Mouse (Mus musculus) MEL (cell line): ENCODE measurements around the gene Hba-a1. TPM values are rescaled to one million over a fixed set of nuclear protein-coding genes. Genes with fewer than 3 reads are reported as not detected.

Experiments used
- DNase-seq: peaks from one replicate; pipeline ENCODE4 v3.0.0; 2011; ENCODE audit warnings: low read depth, low spot score
- H3K27ac ChIP-seq: 2 replicates; pipeline ENCODE4 v1.5.1; 2012; ENCODE audit warnings: low read depth, mild to moderate bottlenecking, control low read depth, low read length, moderate library complexity; ENCODE audit not compliant: control insufficient read depth
- H3K27me3 ChIP-seq, 2 experiments: fragments of 150-350 bp in 1 of 2; sonication (generic) in 1 of 2; 2 replicates each; pipeline ENCODE4 v1.6.1; 2012; ENCODE audit warnings: low read length in 2 of 2, mild to moderate bottlenecking in 2 of 2, improper control_type of control experiment in 1 of 2, moderate library complexity in 1 of 2; ENCODE audit not compliant: insufficient read depth in 2 of 2, control insufficient read depth in 1 of 2
- H3K36me3 ChIP-seq, 2 experiments: 2 replicates each; pipeline ENCODE4 v1.6.1; 2012 to 2014; ENCODE audit warnings: low read length in 2 of 2, improper control_type of control experiment in 1 of 2, inconsistent platforms in 1 of 2, mild to moderate bottlenecking in 1 of 2; ENCODE audit not compliant: insufficient read depth in 2 of 2, control insufficient read depth in 1 of 2
- H3K4me1 ChIP-seq, 2 experiments: fragments of 150-350 bp in 1 of 2; sonication (generic) in 1 of 2; 2 replicates each; pipeline ENCODE4 v1.6.1; 2012; ENCODE audit warnings: low read length in 2 of 2, improper control_type of control experiment in 1 of 2, mild to moderate bottlenecking in 1 of 2; ENCODE audit not compliant: insufficient read depth in 2 of 2, control insufficient read depth in 1 of 2
- H3K4me3 ChIP-seq, 2 experiments: fragments of 150-350 bp in 1 of 2; sonication (generic) in 1 of 2; 2 replicates each; pipeline ENCODE4 v1.5.1; 2012; ENCODE audit warnings: low read depth in 2 of 2, low read length in 2 of 2, mild to moderate bottlenecking in 2 of 2, moderate library complexity in 2 of 2, control low read depth in 1 of 2, improper control_type of control experiment in 1 of 2; ENCODE audit not compliant: control insufficient read depth in 1 of 2, insufficient read depth in 1 of 2
- H3K79me2 ChIP-seq: 2 replicates; pipeline ENCODE4 v1.6.1; 2012; ENCODE audit warnings: mild to moderate bottlenecking, low read length, moderate library complexity; ENCODE audit not compliant: control insufficient read depth, poor library complexity, insufficient read depth
- H3K9ac ChIP-seq: 2 replicates; pipeline ENCODE4 v1.6.1; 2012; ENCODE audit warnings: low read depth, mild to moderate bottlenecking, control low read depth, low read length, moderate library complexity; ENCODE audit not compliant: control insufficient read depth, poor library complexity, severe bottlenecking
- H3K9me3 ChIP-seq: fragments of 150-350 bp; sonication (generic); replicated peaks from 2 replicates; pipeline ENCODE4 v1.6.1; 2012; ENCODE audit warnings: mild to moderate bottlenecking, low read length, improper control_type of control experiment, moderate library complexity; ENCODE audit not compliant: insufficient read depth
- CHD2 ChIP-seq: IDR thresholded peaks from 2 replicates; pipeline ENCODE4 v1.6.1; 2011; ENCODE audit warnings: low read length, improper control_type of control experiment
- CTCF ChIP-seq, 3 experiments: IDR thresholded peaks in 2 of 3; conservative IDR thresholded peaks in 1 of 3; 2 replicates each; pipeline ENCODE4 v1.5.1; 2011 to 2012; ENCODE audit warnings: low read length in 3 of 3, low read depth in 2 of 3, mild to moderate bottlenecking in 2 of 3, improper control_type of control experiment in 1 of 3, inconsistent platforms in 1 of 3, mixed read lengths in 1 of 3, moderate library complexity in 1 of 3; ENCODE audit not compliant: control insufficient read depth in 1 of 3, insufficient read depth in 1 of 3, poor library complexity in 1 of 3, severe bottlenecking in 1 of 3
- E2F4 ChIP-seq: IDR thresholded peaks from 2 replicates; pipeline ENCODE4 v1.6.1; 2011; ENCODE audit warnings: low read depth, low read length, improper control_type of control experiment, borderline replicate concordance
- GABPA ChIP-seq: IDR thresholded peaks from 2 replicates; pipeline ENCODE4 v1.6.1; 2012; ENCODE audit warnings: low read depth, mild to moderate bottlenecking, inconsistent platforms, low read length, improper control_type of control experiment, moderate library complexity
- GATA1 ChIP-seq: IDR thresholded peaks from 2 replicates; pipeline ENCODE4 v1.6.1; 2011; ENCODE audit warnings: low read depth, low read length, improper control_type of control experiment
- KAT2A ChIP-seq: conservative IDR thresholded peaks from 2 replicates; pipeline ENCODE4 v1.6.1; 2012; ENCODE audit warnings: low read depth, low read length, improper control_type of control experiment, inconsistent platforms
- MAZ ChIP-seq: IDR thresholded peaks from 2 replicates; pipeline ENCODE4 v1.6.1; 2012; ENCODE audit warnings: low read depth, mild to moderate bottlenecking, inconsistent platforms, low read length, improper control_type of control experiment
- MYB ChIP-seq: IDR thresholded peaks from 2 replicates; pipeline ENCODE4 v1.6.1; 2011; ENCODE audit warnings: mild to moderate bottlenecking, low read depth, low read length, improper control_type of control experiment
- NELFE ChIP-seq: IDR thresholded peaks from 2 replicates; pipeline ENCODE4 v1.6.1; 2011; ENCODE audit warnings: low read depth, low read length, improper control_type of control experiment
- NRF1 ChIP-seq: IDR thresholded peaks from 2 replicates; pipeline ENCODE4 v1.6.1; 2014; ENCODE audit warnings: low read depth, mild to moderate bottlenecking, inconsistent platforms, low read length, improper control_type of control experiment, moderate library complexity; ENCODE audit not compliant: poor library complexity, insufficient read depth, severe bottlenecking
- POLR2AphosphoS2 ChIP-seq: IDR thresholded peaks from 2 replicates; pipeline ENCODE4 v1.6.1; 2011; ENCODE audit warnings: low read length, improper control_type of control experiment
- POLR2AphosphoS5 ChIP-seq: IDR thresholded peaks from 2 replicates; pipeline ENCODE4 v1.6.1; 2012; ENCODE audit warnings: low read depth, borderline replicate concordance, mild to moderate bottlenecking, inconsistent platforms, low read length, moderate library complexity, mixed read lengths
- RAD21 ChIP-seq: IDR thresholded peaks from 2 replicates; pipeline ENCODE4 v1.6.1; 2011; ENCODE audit warnings: mild to moderate bottlenecking, low read depth, low read length, improper control_type of control experiment
- TAL1 ChIP-seq: IDR thresholded peaks from 2 replicates; pipeline ENCODE4 v1.6.1; 2012; ENCODE audit warnings: mild to moderate bottlenecking, inconsistent platforms, low read length, moderate library complexity, mixed read lengths
- TBP ChIP-seq: IDR thresholded peaks from 2 replicates; pipeline ENCODE4 v1.8.0; 2011; ENCODE audit warnings: low read depth, low read length, improper control_type of control experiment
- TCF12 ChIP-seq: IDR thresholded peaks from 2 replicates; pipeline ENCODE4 v1.6.1; 2014; ENCODE audit warnings: low read depth, mild to moderate bottlenecking, inconsistent platforms, low read length, improper control_type of control experiment, moderate library complexity
- USF1 ChIP-seq: IDR thresholded peaks from 2 replicates; pipeline ENCODE4 v1.6.1; 2014; ENCODE audit warnings: low read depth, mild to moderate bottlenecking, inconsistent platforms, low read length, improper control_type of control experiment, moderate library complexity
- ZMIZ1 ChIP-seq: IDR thresholded peaks from 2 replicates; pipeline ENCODE4 v1.6.1; 2012; ENCODE audit warnings: low read depth, mild to moderate bottlenecking, inconsistent platforms, low read length, improper control_type of control experiment, moderate library complexity
- ZNF384 ChIP-seq: IDR thresholded peaks from 2 replicates; pipeline ENCODE4 v1.6.1; 2012; ENCODE audit warnings: low read depth, mild to moderate bottlenecking, inconsistent platforms, low read length, improper control_type of control experiment
- polyA plus RNA-seq, 2 experiments: library from polyadenylated mRNA; stranded (reverse) in 1 of 2; unstranded in 1 of 2; fragments of >175 nt in 1 of 2; fragments of >200 nt in 1 of 2; gene quantifications; 2 replicates each; pipeline versions ENCODE4 v1.2.1 to v1.2.4; 2012; ENCODE audit warnings: low replicate concordance in 2 of 2, low read depth in 1 of 2; ENCODE audit not compliant: insufficient read length in 2 of 2, insufficient read depth in 1 of 2, missing spikeins in 1 of 2
- total RNA-seq: library from RNA; depleted of rRNA; stranded (reverse); fragments of 300-350 nt; gene quantifications from 2 replicates; pipeline ENCODE4 v1.2.3, GENCODE M21; 2012

The Hba-a1 gene
- total and polyA plus RNA-seq, 3 experiments, result 272 to 334 (median 313) TPM

DNA sequence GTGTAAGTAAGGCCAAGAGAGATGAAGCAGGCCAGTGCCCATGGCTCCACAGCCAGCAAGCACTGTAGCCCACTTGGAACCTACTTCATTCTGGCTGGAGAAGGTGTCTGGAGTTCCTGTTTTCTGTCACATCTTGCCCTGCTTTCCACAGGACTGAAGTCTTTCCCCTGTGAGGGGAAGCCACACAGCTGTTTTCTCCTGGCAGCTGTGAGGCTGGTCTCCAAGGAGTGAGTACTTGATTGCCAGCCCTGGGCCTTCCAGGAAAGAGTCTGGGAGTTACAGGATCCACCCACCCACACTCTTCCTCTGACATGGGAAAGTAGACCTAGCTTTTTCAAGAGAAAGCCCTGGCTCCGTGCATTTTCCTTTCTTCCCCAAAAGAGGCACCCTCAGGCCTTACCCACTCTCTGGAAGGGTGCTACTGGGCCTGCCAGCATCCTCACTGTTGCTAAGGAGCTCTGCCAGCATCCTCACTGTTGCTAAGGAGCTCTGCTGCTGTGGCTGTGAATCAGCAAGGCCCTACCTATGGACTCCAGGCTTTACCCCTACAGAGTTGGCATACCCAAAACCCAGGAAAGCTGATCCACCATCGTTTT is 19.6 kb downstream of the Hba-a1 start:
- Histone ChIP-seq H3K27ac (no peak overlapping the region), H3K79me2 (no peaks in the 10 kb centered on the region), H3K4me3 (no peak overlapping the region), H3K36me3 (no peaks in the 10 kb centered on the region; a peak in 1 of 4 replicates), H3K27me3 (no peaks in the 10 kb centered on the region; a peak in 1 of 4 replicates), H3K9me3 (no peaks in the 10 kb centered on the region), H3K9ac (no peak overlapping the region), H3K4me1 (no peaks in the 10 kb centered on the region; a peak in 1 of 4 replicates)
- DNase-seq, result no peak
- no peak for TF ChIP-seq GATA1
- no peak for TF ChIP-seq POLR2AphosphoS2
- TF ChIP-seq POLR2AphosphoS5, result no peak; the same call in 1 of the 2 replicates
- no peak for TF ChIP-seq KAT2A
- TF ChIP-seq NRF1, result no peak
- no peak for TF ChIP-seq ZNF384
- TF ChIP-seq GABPA, result no peak
- no peak for TF ChIP-seq MYB
- no peak for TF ChIP-seq TBP
- TF ChIP-seq TAL1, result no peak
- TF ChIP-seq ZMIZ1, result no peak
- no peak for TF ChIP-seq CHD2
- TF ChIP-seq RAD21, result no peak
- TF ChIP-seq TCF12, result no peak
- TF ChIP-seq NELFE, result no peak
- no peak for TF ChIP-seq E2F4

DNA sequence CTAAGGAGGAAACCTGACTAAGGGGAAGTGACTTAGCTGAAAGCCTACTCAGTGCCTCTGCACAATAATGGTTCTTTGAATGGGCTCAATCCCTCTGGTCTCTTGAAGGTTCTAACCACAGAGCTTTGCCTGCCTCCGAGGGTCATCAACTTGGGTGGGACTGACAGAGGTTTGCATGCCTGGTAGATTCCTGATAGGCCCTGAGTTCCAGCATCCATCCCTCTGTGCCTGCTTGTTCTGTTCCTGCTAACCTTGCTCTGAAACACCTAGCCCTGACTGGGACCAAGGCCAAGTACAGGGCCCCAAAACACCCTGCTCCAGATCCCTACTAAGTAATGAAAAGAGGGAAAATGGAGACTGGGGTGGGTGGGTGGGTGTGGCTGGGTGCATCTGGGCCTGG is 20.1 kb downstream of the Hba-a1 start:
- no peak overlapping the region for H3K27ac ChIP-seq
- H3K4me1 ChIP-seq, result no peaks in the 10 kb centered on the region
- no peak for TF ChIP-seq KAT2A
- no peak for TF ChIP-seq CTCF (IDR thresholded peaks at IDR 0.05 in 2 of 3, conservative IDR thresholded peaks at IDR 0.05 in 1 of 3; ENCODE audit: control insufficient read depth in 1 of 3, insufficient read depth in 1 of 3, low read depth in 2 of 3, low read length in 3 of 3, poor library complexity in 1 of 3, severe bottlenecking in 1 of 3)
- TF ChIP-seq MAZ, result no peak
- TF ChIP-seq ZMIZ1, result no peak
- no peak for TF ChIP-seq RAD21
- TF ChIP-seq USF1, result no peak
- no peak for TF ChIP-seq NRF1
- no peaks in the 10 kb centered on the region for H3K79me2 ChIP-seq
- no peak for DNase-seq
- no peak overlapping the region for H3K4me3 ChIP-seq
- H3K36me3 ChIP-seq, result no peaks in the 10 kb centered on the region
- no peaks in the 10 kb centered on the region for H3K9me3 ChIP-seq
- no peaks in the 10 kb centered on the region; a peak in 1 of 4 replicates for H3K27me3 ChIP-seq
- no peak overlapping the region for H3K9ac ChIP-seq
